Mouse (Mus musculus): ENCODE results near the gene Igfals. TPM values are rescaled to one million over a fixed set of nuclear protein-coding genes. Genes with fewer than 3 reads are reported as not detected.
A peak's percentile ranks its signal among the peaks of the same experiment; 100 is the strongest.

Gene Igfals
- polyA plus RNA-seq, 1 experiment from 2014 or later = 0.11 TPM

GRCm38 (mm10) chr17:24867914-24868313 is 2.1 kb downstream of the Igfals start:
- H3K9ac ChIP-seq = no peak overlapping the region
- ATAC-seq (ENCODE audit: extremely low read depth, insufficient number of reproducible peaks, low FRiP score, low TSS enrichment) = no peak
- no peaks in the 10 kb centered on the region for H3K27me3 ChIP-seq (replicated peaks)
- no peaks in the 10 kb centered on the region for H3K9me3 ChIP-seq
- H3K4me1 ChIP-seq = no peaks in the 10 kb centered on the region
- H3K4me2 ChIP-seq = no peak overlapping the region
- peaks cover 19% of the 10 kb centered on the region for H3K36me3 ChIP-seq
- H3K4me3 ChIP-seq = no peak overlapping the region
- H3K27ac ChIP-seq (replicated peaks) = no peak overlapping the region
- WGBS = 89% methylated on average over 10 of the region's 10 CpGs

GRCm38 (mm10) chr17:24873695-24874404 is 8.1 kb downstream of the Igfals start:
- Histone ChIP-seq H3K4me2 (no peak overlapping the region), H3K9ac (no peak overlapping the region), H3K4me3 (no peak overlapping the region), H3K9me3 (no peaks in the 10 kb centered on the region), H3K4me1 (no peaks in the 10 kb centered on the region), H3K27ac (replicated peaks) (no peak overlapping the region), H3K36me3 (no peaks in the 10 kb centered on the region), H3K27me3 (replicated peaks) (no peaks in the 10 kb centered on the region)
- 27% methylated on average over 4 of the region's 4 CpGs for WGBS
- no peak for ATAC-seq (ENCODE audit: extremely low read depth, insufficient number of reproducible peaks, low FRiP score, low TSS enrichment)

GRCm38 (mm10) chr17:24874405-24874745 is 8.6 kb downstream of the Igfals start:
- 48% methylated on average over 1 of the region's 1 CpGs for WGBS
- Histone ChIP-seq H3K9ac (no peak overlapping the region), H3K4me2 (no peak overlapping the region), H3K27me3 (replicated peaks) (no peaks in the 10 kb centered on the region), H3K27ac (replicated peaks) (no peak overlapping the region), H3K4me3 (no peak overlapping the region), H3K36me3 (no peaks in the 10 kb centered on the region), H3K4me1 (no peaks in the 10 kb centered on the region), H3K9me3 (no peaks in the 10 kb centered on the region)
- no peak for ATAC-seq (ENCODE audit: extremely low read depth, insufficient number of reproducible peaks, low FRiP score, low TSS enrichment)

- H3K9ac ChIP-seq = no peak overlapping the region
- no peaks in the 10 kb centered on the region for H3K36me3 ChIP-seq
- H3K4me3 ChIP-seq = no peak overlapping the region
- H3K27me3 ChIP-seq (replicated peaks) = no peaks in the 10 kb centered on the region
- H3K4me2 ChIP-seq = no peak overlapping the region
- no peak overlapping the region for H3K27ac ChIP-seq (replicated peaks)
- H3K9me3 ChIP-seq = no peaks in the 10 kb centered on the region
- ATAC-seq (ENCODE audit: extremely low read depth, insufficient number of reproducible peaks, low FRiP score, low TSS enrichment) = no peak
- no peaks in the 10 kb centered on the region for H3K4me1 ChIP-seq
- WGBS = 59% methylated on average over 8 of the region's 8 CpGs
These were observed 9.2 kb downstream of the Igfals start for GRCm38 (mm10) chr17:24874989-24875388.

GRCm38 (mm10) chr17:24877336-24878116 is 11.7 kb downstream of the Igfals start:
- ATAC-seq (ENCODE audit: extremely low read depth, insufficient number of reproducible peaks, low FRiP score, low TSS enrichment) = no peak
- WGBS = 57% methylated on average over 10 of the region's 10 CpGs
- H3K9ac ChIP-seq = no peak overlapping the region

GRCm38 (mm10) chr17:24878117-24878397 is 12.3 kb downstream of the Igfals start:
- Histone ChIP-seq H3K4me2 (no peak overlapping the region), H3K4me3 (no peak overlapping the region), H3K36me3 (peaks cover 9% of the 10 kb centered on the region), H3K9ac (no peak overlapping the region), H3K27me3 (replicated peaks) (no peaks in the 10 kb centered on the region), H3K27ac (replicated peaks) (no peak overlapping the region), H3K4me1 (0 out of 2 replicates have a peak, but pooled peaks cover 4% of the 10 kb centered on the region), H3K9me3 (no peaks in the 10 kb centered on the region)
- 42% methylated on average over 5 of the region's 5 CpGs for WGBS
- no peak for ATAC-seq (ENCODE audit: extremely low read depth, insufficient number of reproducible peaks, low FRiP score, low TSS enrichment)

More at GRCm38 (mm10) chr17:24877336-24878116, 11.7 kb downstream of the Igfals start:
- Histone ChIP-seq H3K4me2 (no peak overlapping the region), H3K27me3 (replicated peaks) (no peaks in the 10 kb centered on the region), H3K4me3 (no peak overlapping the region), H3K4me1 (0 out of 2 replicates have a peak, but pooled peaks cover 4% of the 10 kb centered on the region), H3K36me3 (peaks cover 4% of the 10 kb centered on the region), H3K9me3 (no peaks in the 10 kb centered on the region), H3K27ac (replicated peaks) (no peak overlapping the region)

- no peaks in the 10 kb centered on the region for H3K27me3 ChIP-seq (replicated peaks)
These were observed 12.7 kb downstream of the Igfals start for GRCm38 (mm10) chr17:24878531-24878930.

GRCm38 (mm10) chr17:24881738-24882440 is 16.1 kb downstream of the Igfals start:
- no peak for ATAC-seq (ENCODE audit: extremely low read depth, insufficient number of reproducible peaks, low FRiP score, low TSS enrichment)
- Histone ChIP-seq H3K4me1 (peaks cover 14% of the 10 kb centered on the region), H3K27ac (replicated peaks) (no peak overlapping the region), H3K27me3 (replicated peaks) (no peaks in the 10 kb centered on the region), H3K4me2 (no peak overlapping the region), H3K4me3 (no peak overlapping the region), H3K9ac (no peak overlapping the region), H3K36me3 (peaks cover 28% of the 10 kb centered on the region), H3K9me3 (no peaks in the 10 kb centered on the region)
- WGBS = 46% methylated on average over 7 of the region's 7 CpGs

More at GRCm38 (mm10) chr17:24878531-24878930, 12.7 kb downstream of the Igfals start:
- H3K9me3 ChIP-seq = no peaks in the 10 kb centered on the region
- no peak overlapping the region for H3K27ac ChIP-seq (replicated peaks)
- no peak overlapping the region for H3K4me3 ChIP-seq
- 70% methylated on average over 8 of the region's 8 CpGs for WGBS
- 0 out of 2 replicates have a peak, but pooled peaks cover 4% of the 10 kb centered on the region for H3K4me1 ChIP-seq
- no peak overlapping the region for H3K9ac ChIP-seq
- H3K4me2 ChIP-seq = no peak overlapping the region
- ATAC-seq (ENCODE audit: extremely low read depth, insufficient number of reproducible peaks, low FRiP score, low TSS enrichment) = no peak
- peaks cover 14% of the 10 kb centered on the region for H3K36me3 ChIP-seq

- Histone ChIP-seq H3K9me3 (no peaks in the 10 kb centered on the region), H3K4me2 (no peak overlapping the region), H3K4me3 (no peak overlapping the region), H3K27ac (replicated peaks) (no peak overlapping the region), H3K27me3 (replicated peaks) (no peaks in the 10 kb centered on the region), H3K36me3 (peaks cover 37% of the 10 kb centered on the region), H3K4me1 (peaks cover 30% of the 10 kb centered on the region), H3K9ac (no peak overlapping the region)
- 70% methylated on average over 6 of the region's 6 CpGs for WGBS
- ATAC-seq (ENCODE audit: extremely low read depth, insufficient number of reproducible peaks, low FRiP score, low TSS enrichment) = no peak
These were observed 18.6 kb downstream of the Igfals start for GRCm38 (mm10) chr17:24884391-24884790.

- Histone ChIP-seq H3K4me1 (peaks cover 30% of the 10 kb centered on the region), H3K4me2 (peak overlapping the region; percentile 98), H3K27me3 (replicated peaks) (no peaks in the 10 kb centered on the region), H3K4me3 (peak overlapping the region; percentile 76), H3K27ac (replicated peaks) (no peak overlapping the region), H3K9ac (peak overlapping the region; percentile 81), H3K36me3 (peaks cover 48% of the 10 kb centered on the region), H3K9me3 (no peaks in the 10 kb centered on the region)
- ATAC-seq (ENCODE audit: extremely low read depth, insufficient number of reproducible peaks, low FRiP score, low TSS enrichment) = no peak
- 23% methylated on average over 22 of the region's 22 CpGs for WGBS
These were observed 19.7 kb downstream of the Igfals start for GRCm38 (mm10) chr17:24885356-24886133.

All from heart, embryonic 13.5 days (tissue).